Mouse (Mus musculus) adipose tissue, adult 10 weeks (tissue): ENCODE results near the gene Gm2163. TPM values are rescaled to one million over a fixed set of nuclear protein-coding genes. Genes with fewer than 3 reads are reported as not detected.

Experiments
- polyA plus RNA-seq: library from polyadenylated mRNA; stranded (reverse); fragments of 350-450 nt; fragmentation: Illumina TruSeq; extraction: RNeasy Lipid Tissue Mini Kit (QIAGEN cat#74804); gene quantifications from one replicate; pipeline ENCODE4 v1.2.3, GENCODE M21; 2014; ENCODE audit warnings: low read depth, low replicate concordance

The Gm2163 gene
- polyA plus RNA-seq: 0.42 TPM

DNA sequence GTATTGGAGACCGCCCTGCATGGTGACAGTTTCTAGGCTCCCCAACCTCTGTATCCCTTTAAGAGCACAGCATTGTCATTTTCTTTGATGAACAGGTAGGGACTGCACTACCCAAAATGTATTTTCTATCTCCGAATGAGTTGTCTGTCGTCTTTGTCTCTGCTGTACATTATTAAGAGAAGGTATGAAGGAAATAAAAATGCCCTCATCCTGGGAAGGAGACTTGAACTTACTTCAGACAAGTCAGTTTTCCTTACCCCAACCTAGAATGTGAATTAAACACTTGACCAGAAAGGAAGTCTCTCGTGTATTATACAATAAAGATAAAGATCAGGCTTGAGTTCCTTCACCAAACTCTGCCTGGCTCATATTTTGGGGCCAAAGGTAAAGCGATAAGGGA, at the start of gene Gm2163:
TSS of gene Gm2163 (plus strand) at position 301 of the 400 bp plus-strand sequence.

DNA sequence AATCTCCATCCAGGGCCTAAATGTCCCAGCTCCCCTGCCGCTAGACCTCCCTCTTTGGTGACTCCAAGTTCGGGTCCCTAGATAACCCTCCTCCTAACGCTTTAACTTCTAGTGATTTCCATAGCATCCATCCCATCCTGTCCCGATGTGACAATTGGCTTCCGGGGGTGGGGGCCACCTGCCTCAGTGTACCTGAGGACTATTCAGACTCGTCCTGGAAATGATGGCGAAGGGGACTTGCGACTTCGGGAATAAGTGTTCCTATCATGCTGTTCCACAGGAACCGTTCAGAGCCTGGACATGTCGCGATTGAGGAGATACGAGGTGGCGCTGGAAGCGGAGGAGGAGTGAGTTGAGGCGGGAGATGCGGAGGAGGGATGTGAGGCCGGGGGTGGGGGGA, 27.5 kb upstream of the Gm2163 start, which contains the start of gene Gm21586:
TSS of gene Gm21586 (plus strand) at position 301 of the 400 bp plus-strand sequence.

DNA sequence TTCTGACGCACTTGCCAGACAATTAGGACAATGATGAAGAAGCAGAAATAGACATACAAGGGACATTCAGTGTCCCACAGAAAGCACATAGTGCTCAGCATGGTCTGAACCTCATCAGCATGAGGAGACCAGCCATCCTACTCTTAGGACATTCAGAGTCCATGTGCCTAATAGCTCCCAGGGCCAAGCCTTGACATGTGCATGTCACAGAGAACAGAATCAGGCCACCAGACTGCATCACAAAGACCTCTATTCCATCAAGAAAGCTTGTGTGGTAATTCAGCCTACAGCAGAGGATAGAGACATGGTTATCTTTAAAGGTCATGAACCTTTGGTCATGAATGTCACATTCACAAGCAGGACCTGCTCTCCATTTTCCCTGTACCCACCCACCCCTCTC, 61.5 kb downstream of the Gm2163 start, which contains the start of gene Fam205a2:
TSS of gene Fam205a2 (minus strand) at position 101 of the 400 bp plus-strand sequence.

DNA sequence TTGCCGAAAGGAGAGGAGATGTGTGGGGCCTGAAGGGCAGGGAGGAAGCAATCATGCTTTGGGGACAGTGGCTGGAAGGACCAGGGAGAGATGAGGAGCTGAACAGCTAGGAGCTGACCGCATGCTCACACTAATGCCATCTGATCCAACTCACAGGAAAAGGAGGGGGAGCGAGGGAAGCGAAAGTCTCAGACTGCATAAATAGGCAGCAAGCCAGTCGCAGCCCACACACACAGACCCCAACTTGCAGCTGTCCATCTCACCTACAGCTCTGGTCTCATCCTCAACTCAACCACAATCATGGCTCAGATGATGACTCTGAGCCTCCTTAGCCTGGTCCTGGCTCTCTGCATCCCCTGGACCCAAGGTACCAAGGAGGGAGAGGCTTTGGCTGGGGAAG, 145.3 kb downstream of the Gm2163 start, which contains the start of gene Gm10591:
TSS of gene Gm10591 (plus strand) at position 301 of the 400 bp plus-strand sequence.

DNA sequence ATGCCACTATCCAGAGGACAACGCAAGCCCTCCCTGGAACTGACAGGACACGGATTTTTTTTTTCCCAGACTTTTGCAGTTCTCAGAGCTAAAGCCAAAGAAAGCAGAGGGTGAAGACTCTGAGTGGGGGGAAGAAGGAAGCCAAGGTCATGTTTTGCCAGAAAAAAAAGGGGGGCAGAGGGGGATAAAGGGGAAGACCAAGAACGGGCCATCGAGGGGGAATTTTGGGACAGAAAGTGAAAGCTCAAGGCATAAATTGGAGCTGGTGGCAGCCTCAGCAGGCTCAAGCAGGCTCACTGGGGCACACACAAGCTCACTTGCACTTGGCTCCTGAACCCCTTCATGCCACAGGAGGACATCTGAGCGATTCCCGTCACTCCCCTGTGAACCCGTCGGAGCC, 162.9 kb downstream of the Gm2163 start, which contains the start of gene Gm2564:
TSS of gene Gm2564 (plus strand) at position 301 of the 400 bp plus-strand sequence.

Other genes with a start within 250 kb of the Gm2163 start
- gene Gm10600, start 226.1 kb upstream of the Gm2163 start, polyA plus RNA-seq: 1.7 TPM
- not detected for gene Ccl21b, start 211.0 kb upstream of the Gm2163 start, polyA plus RNA-seq
- not detected for gene Gm21953, start 172.5 kb upstream of the Gm2163 start, polyA plus RNA-seq
- not detected for gene Fam205a3, start 148.4 kb upstream of the Gm2163 start, polyA plus RNA-seq
- not detected for gene Gm21586, start 27.4 kb upstream of the Gm2163 start, polyA plus RNA-seq
- gene Fam205a2, start 61.4 kb downstream of the Gm2163 start, polyA plus RNA-seq: not detected
- gene Gm10591, start 145.4 kb downstream of the Gm2163 start, polyA plus RNA-seq: not detected
- gene Gm2564, start 163.0 kb downstream of the Gm2163 start, polyA plus RNA-seq: 13.2 TPM
- not detected for gene Ccl27b, start 188.5 kb downstream of the Gm2163 start, polyA plus RNA-seq
- gene Il11ra2, start 195.1 kb downstream of the Gm2163 start, polyA plus RNA-seq: not detected